Mouse (Mus musculus) olfactory bulb, adult 2 months (tissue): ENCODE data around the gene Tenm2.

Source experiments
- CTCF ChIP-seq: fragments of 200-500 bp; IDR thresholded peaks from 2 replicates; pipeline ENCODE4 v1.5.1; 2012; ENCODE audit warnings: low read depth, mild to moderate bottlenecking, low read length, moderate library complexity; ENCODE audit not compliant: insufficient read depth
- POLR2A ChIP-seq: fragments of 200-500 bp; IDR thresholded peaks from 2 replicates; pipeline ENCODE4 v1.6.1; 2012; ENCODE audit warnings: mild to moderate bottlenecking, low read depth, low read length, moderate library complexity; ENCODE audit not compliant: insufficient read depth

- TF ChIP-seq CTCF, result no peak
- TF ChIP-seq POLR2A, result no peak
Measured at GRCm38 (mm10) chr11:37177426-37177825, 58.3 kb downstream of the Tenm2 start.
